ENCODE assay signal across 28 mouse cellular contexts in the genomic region with DNA sequence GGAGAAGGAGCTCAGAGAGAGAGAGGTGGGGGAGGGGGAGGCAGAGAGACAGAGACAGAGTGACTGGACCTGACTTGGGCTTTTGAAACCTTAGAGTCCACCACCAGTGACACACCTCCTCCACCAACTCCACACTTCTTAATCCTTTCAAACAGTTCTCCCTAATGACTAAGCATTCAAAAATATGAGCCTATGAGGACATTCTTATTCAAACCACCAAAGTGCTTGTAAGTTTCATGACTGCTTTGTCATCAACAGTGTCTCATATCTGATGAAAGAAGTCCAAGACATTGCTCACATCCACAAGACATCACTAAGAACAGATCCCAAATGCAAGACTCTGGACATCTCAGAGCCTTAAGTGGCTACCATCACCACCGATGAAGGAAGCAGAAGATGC.
A peak's percentile ranks its signal among the peaks of the same experiment; 100 is the strongest.
DNase-seq lines count a peak whose midpoint lies in the region; ATAC-seq and TF ChIP-seq lines count a peak whose summit lies in the region.
"Had no signal": no experiment of that assay in that cellular context is flagged by ENCODE, and none has a peak within 500 bp of the region (broad histone marks: within the 10 kb centered on the region; RNA-seq: fewer than 3 reads in every experiment).

No protein-coding gene starts in this region.

- ATAC-seq in forebrain, embryonic 14.5 days = no peak
- ATAC-seq: activated CD4-positive, CD25-positive, alpha-beta regulatory T cell, adult 4 months; CD4-positive, CD25-positive, alpha-beta regulatory T cell, adult 4 months; forebrain, embryonic 15.5 days; forebrain, postnatal 0 days; Patski had no signal

- H3K4me2 ChIP-seq in forebrain, embryonic 14.5 days (ENCODE audit: low read length) = no peak overlapping the region
- H3K4me2 ChIP-seq: embryonic facial prominence, embryonic 12.5 days; forebrain, embryonic 12.5 days; forebrain, embryonic 15.5 days had no signal

- H3K27me3 ChIP-seq in MEL (ENCODE audit: control insufficient read depth in 1 of 2, insufficient read depth in 2 of 2, low read length in 2 of 2) = no peaks in the 10 kb centered on the region
- H3K27me3 ChIP-seq in forebrain, embryonic 14.5 days (replicated peaks; ENCODE audit: control insufficient read depth, insufficient read depth, low read length) = no peaks in the 10 kb centered on the region
- H3K27me3 ChIP-seq: CH12.LX; embryonic facial prominence, embryonic 12.5 days; forebrain, embryonic 12.5 days; forebrain, embryonic 15.5 days; Patski had no signal

- 97% methylated on average over 1 of the region's 1 CpGs for WGBS in forebrain, embryonic 14.5 days

- H3K79me2 ChIP-seq in MEL (ENCODE audit: control insufficient read depth, insufficient read depth, low read length, poor library complexity) = no peaks in the 10 kb centered on the region; the same call in 1 of the 2 replicates

- no peak for TF ChIP-seq EP300 in MEL (IDR thresholded peaks at IDR 0.05; ENCODE audit: low read depth in 1 of 2, low read length in 2 of 2)

- no peak for TF ChIP-seq POLR2A in MEL (IDR thresholded peaks at IDR 0.05; ENCODE audit: control insufficient read depth in 1 of 2, insufficient read depth in 1 of 2, low read depth in 1 of 2, low read length in 2 of 2, poor library complexity in 1 of 2)
- no peak for TF ChIP-seq POLR2A in embryonic fibroblast, embryonic 13.5 days (IDR thresholded peaks at IDR 0.05; ENCODE audit: low read depth, low read length)

- H3K27ac ChIP-seq in MEL (ENCODE audit: control insufficient read depth, low read depth, low read length) = no peak overlapping the region
- peak overlapping the region; percentile 62 for H3K27ac ChIP-seq in embryonic fibroblast, embryonic 13.5 days (ENCODE audit: insufficient read depth, low read length)
- no peak overlapping the region for H3K27ac ChIP-seq in forebrain, embryonic 14.5 days (ENCODE audit: low read depth, low read length)
- H3K27ac ChIP-seq: embryonic facial prominence, embryonic 10.5 days; embryonic facial prominence, embryonic 12.5 days; forebrain, embryonic 10.5 days; forebrain, embryonic 12.5 days; forebrain, embryonic 15.5 days had no signal

- no peak overlapping the region for H3K4me3 ChIP-seq in MEL (ENCODE audit: control insufficient read depth in 1 of 2, insufficient read depth in 1 of 2, low read depth in 2 of 2, low read length in 2 of 2)
- H3K4me3 ChIP-seq in embryonic fibroblast, embryonic 13.5 days (ENCODE audit: insufficient read depth, low read length) = no peak overlapping the region
- H3K4me3 ChIP-seq in forebrain, embryonic 14.5 days (ENCODE audit: low read depth, low read length) = no peak overlapping the region
- H3K4me3 ChIP-seq: embryonic facial prominence, embryonic 10.5 days; embryonic facial prominence, embryonic 12.5 days; erythroblast, embryonic 14.5 days; forebrain, embryonic 10.5 days; forebrain, embryonic 12.5 days; forebrain, embryonic 15.5 days had no signal

- H3K36me3 ChIP-seq in MEL (ENCODE audit: control insufficient read depth in 1 of 2, insufficient read depth in 2 of 2, low read length in 2 of 2) = no peaks in the 10 kb centered on the region; a peak in 1 of 4 replicates
- no peaks in the 10 kb centered on the region for H3K36me3 ChIP-seq in forebrain, embryonic 14.5 days (ENCODE audit: control insufficient read depth, insufficient read depth, low read length)
- H3K36me3 ChIP-seq: embryonic facial prominence, embryonic 12.5 days; forebrain, embryonic 12.5 days; forebrain, embryonic 15.5 days had no signal

- TF ChIP-seq CTCF in MEL (IDR thresholded peaks at IDR 0.05 in 2 of 3, conservative IDR thresholded peaks at IDR 0.05 in 1 of 3; ENCODE audit: control insufficient read depth in 1 of 3, insufficient read depth in 1 of 3, low read depth in 2 of 3, low read length in 3 of 3, poor library complexity in 1 of 3, severe bottlenecking in 1 of 3) = no peak
- TF ChIP-seq CTCF in embryonic fibroblast, embryonic 13.5 days (IDR thresholded peaks at IDR 0.05; ENCODE audit: borderline replicate concordance, insufficient read depth, low read length) = no peak

- DNase-seq in 3T3-L1 (ENCODE audit: low read depth, low spot score) = peak; percentile 56
- DNase-seq in MEL (ENCODE audit: low read depth, low spot score) = peak; percentile 8
- no peak for DNase-seq in adrenal gland, postnatal 25 days
- DNase-seq in cerebellum, adult 11 months = no peak
- DNase-seq in adrenal gland, adult (ENCODE audit: inconsistent age in 2 of 2, low spot score in 1 of 2) = no peak
- no peak for DNase-seq in forebrain, embryonic 14.5 days (ENCODE audit: low spot score)
- DNase-seq: adrenal gland, adult 2 months; adrenal gland, postnatal 10 days; adrenal gland, postnatal 36 days; B cell, adult 2 months; cerebellum, adult 11-12 months; cerebellum, adult 2 months; cerebellum, adult 9-10 months; cerebellum, postnatal 10 days; cerebellum, postnatal 25 days; forebrain, postnatal 0 days had no signal

- no peak overlapping the region for H3K9ac ChIP-seq in MEL (ENCODE audit: control insufficient read depth, low read depth, low read length, poor library complexity, severe bottlenecking)
- no peak overlapping the region for H3K9ac ChIP-seq in forebrain, embryonic 14.5 days (ENCODE audit: low read length)
- H3K9ac ChIP-seq: embryonic facial prominence, embryonic 12.5 days; forebrain, embryonic 12.5 days; forebrain, embryonic 15.5 days; forebrain, postnatal 0 days had no signal

- H3K9me3 ChIP-seq in MEL (replicated peaks; ENCODE audit: insufficient read depth, low read length) = no peaks in the 10 kb centered on the region
- H3K9me3 ChIP-seq in forebrain, embryonic 14.5 days (replicated peaks; ENCODE audit: control insufficient read depth, low read length) = no peaks in the 10 kb centered on the region
- H3K9me3 ChIP-seq: embryonic facial prominence, embryonic 10.5 days; embryonic facial prominence, embryonic 12.5 days; forebrain, embryonic 10.5 days; forebrain, embryonic 12.5 days; forebrain, embryonic 15.5 days; G1E had no signal

- H3K4me1 ChIP-seq in MEL (ENCODE audit: control insufficient read depth in 1 of 2, insufficient read depth in 2 of 2, low read length in 2 of 2) = no peaks in the 10 kb centered on the region
- peaks cover 3% of the 10 kb centered on the region; the same call in 1 of the 2 replicates for H3K4me1 ChIP-seq in embryonic fibroblast, embryonic 13.5 days (ENCODE audit: control insufficient read depth, insufficient read depth, low read length)
- peaks cover 2% of the 10 kb centered on the region; the same call in 1 of the 2 replicates for H3K4me1 ChIP-seq in forebrain, embryonic 14.5 days (ENCODE audit: control insufficient read depth, insufficient read depth, low read length)
- H3K4me1 ChIP-seq: embryonic facial prominence, embryonic 10.5 days; embryonic facial prominence, embryonic 12.5 days; forebrain, embryonic 12.5 days; forebrain, embryonic 15.5 days had no signal

- no peak for TF ChIP-seq RAD21 in MEL (IDR thresholded peaks at IDR 0.05; ENCODE audit: low read depth, low read length)

TF ChIP-seq in MEL, 35 proteins besides CTCF, POLR2A, EP300 and RAD21:
- TF ChIP-seq USF1 (IDR thresholded peaks at IDR 0.05; ENCODE audit: low read depth, low read length) = no peak

Comparison
In these comparisons a context has a peak if more than half of its experiments do, and no peak if none do; other contexts are left out.
1. DNase-seq: peak in 3T3-L1 (single experiment) and MEL (single experiment); none in adrenal gland, postnatal 25 days (single experiment), cerebellum, adult 11 months (single experiment), adrenal gland, adult (0 of 2) and forebrain, embryonic 14.5 days (single experiment).